Mouse (Mus musculus): Measurements from ENCODE around the gene Snx29. TPM values are rescaled to one million over a fixed set of nuclear protein-coding genes. Genes with fewer than 3 reads are reported as not detected.

The Snx29 gene
- total and polyA plus RNA-seq, 2 experiments from 2014 or later, result 8.2 to 18.7 TPM

DNA sequence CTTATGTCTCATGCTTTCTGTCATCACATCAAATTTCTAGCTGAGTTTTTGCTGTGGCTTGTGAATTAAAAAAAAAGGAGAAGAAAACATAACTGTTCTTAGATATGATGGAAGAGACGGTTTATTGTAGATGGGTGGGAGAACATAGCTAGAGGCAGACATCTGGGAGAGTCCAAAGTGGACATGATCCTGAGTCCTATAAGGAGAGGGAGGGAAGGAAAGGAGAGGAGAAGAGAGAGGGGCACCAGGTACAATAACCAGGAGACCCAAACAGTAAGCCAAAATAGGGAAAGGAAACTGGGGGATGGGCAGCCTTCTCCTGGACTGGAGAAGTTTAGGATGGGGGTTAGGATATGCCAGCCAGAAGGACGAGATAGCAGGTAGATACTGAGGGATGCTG, 239.0 kb downstream of the Snx29 start:
- Histone ChIP-seq H3K27me3 (ENCODE audit: insufficient read depth, low read length) (no peaks in the 10 kb centered on the region), H3K9ac (replicated peaks; ENCODE audit: low read length) (no peak overlapping the region), H3K36me3 (ENCODE audit: insufficient read depth, low read length) (no peaks in the 10 kb centered on the region), H3K4me1 (ENCODE audit: insufficient read depth, low read length) (peaks cover 5% of the 10 kb centered on the region; the same call in 1 of the 2 replicates), H3K4me3 (ENCODE audit: low read length) (no peak overlapping the region), H3K9me3 (ENCODE audit: low read length) (no peaks in the 10 kb centered on the region), H3K4me2 (ENCODE audit: low read depth, low read length) (no peak overlapping the region), H3K27ac (no peak overlapping the region)
- 94% methylated on average over 2 of the region's 2 CpGs for WGBS
- DNase-seq (ENCODE audit: low spot score) (no peak), ATAC-seq (no peak)
- TF ChIP-seq CTCF (IDR thresholded peaks at IDR 0.05; ENCODE audit: low read depth), result no peak

DNA sequence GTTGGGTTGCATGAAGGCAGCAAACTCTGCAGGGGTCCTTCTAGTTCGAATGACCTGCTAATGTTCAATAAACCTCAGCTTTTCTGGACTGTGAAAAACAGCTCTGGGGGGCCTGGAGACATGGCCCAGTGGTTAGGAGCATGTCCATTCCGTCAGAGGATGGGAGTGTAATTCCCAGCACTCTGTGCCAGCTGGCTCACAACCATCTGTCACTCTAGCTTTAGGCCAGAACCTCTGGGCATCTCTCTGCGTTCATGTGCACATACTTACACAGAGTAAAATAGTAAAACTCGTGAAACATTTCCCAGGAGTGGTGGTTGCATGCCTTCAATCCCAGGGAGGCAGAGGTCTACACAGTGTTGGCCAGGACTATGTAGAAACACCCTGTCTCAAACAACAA, 241.1 kb downstream of the Snx29 start:
- Histone ChIP-seq H3K4me2 (ENCODE audit: low read depth, low read length) (no peak overlapping the region), H3K9me3 (ENCODE audit: low read length) (no peaks in the 10 kb centered on the region), H3K9ac (replicated peaks; ENCODE audit: low read length) (no peak overlapping the region), H3K4me1 (ENCODE audit: insufficient read depth, low read length) (peaks cover 5% of the 10 kb centered on the region; the same call in 1 of the 2 replicates), H3K36me3 (ENCODE audit: insufficient read depth, low read length) (no peaks in the 10 kb centered on the region), H3K27ac (no peak overlapping the region), H3K27me3 (ENCODE audit: insufficient read depth, low read length) (no peaks in the 10 kb centered on the region), H3K4me3 (ENCODE audit: low read length) (no peak overlapping the region)
- TF ChIP-seq CTCF (IDR thresholded peaks at IDR 0.05; ENCODE audit: low read depth), result no peak
- DNase-seq (ENCODE audit: low spot score), result peak; percentile 46
- 22% methylated on average over 4 of the region's 4 CpGs for WGBS
- ATAC-seq, result peak; percentile 53

DNA sequence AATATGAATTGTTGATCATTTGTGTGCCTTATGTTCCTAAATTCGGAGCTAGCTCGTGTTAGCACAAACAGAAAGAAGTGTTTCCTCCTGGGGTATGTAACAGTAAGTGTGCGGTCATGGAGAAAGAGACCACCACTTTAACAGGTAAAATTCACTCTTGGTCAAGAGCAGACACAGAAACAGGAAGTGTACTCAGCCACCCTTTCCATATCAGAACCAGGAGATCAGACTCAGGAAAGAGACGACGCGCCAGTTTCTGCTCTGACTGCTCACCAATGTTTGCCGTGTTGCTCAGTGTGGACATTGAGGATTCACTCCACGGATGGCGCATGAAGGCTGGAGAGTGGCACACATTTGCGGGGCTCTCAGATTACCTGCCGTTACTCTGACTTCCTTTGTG, 242.4 kb downstream of the Snx29 start:
- no peaks in the 10 kb centered on the region for H3K36me3 ChIP-seq (ENCODE audit: insufficient read depth, low read length)
- no peak for TF ChIP-seq CTCF (IDR thresholded peaks at IDR 0.05; ENCODE audit: low read depth)
- H3K27ac ChIP-seq, result no peak overlapping the region
- no peak overlapping the region for H3K4me2 ChIP-seq (ENCODE audit: low read depth, low read length)
- ATAC-seq (no peak), DNase-seq (ENCODE audit: low spot score) (no peak)
- no peak overlapping the region for H3K9ac ChIP-seq (replicated peaks; ENCODE audit: low read length)
- no peaks in the 10 kb centered on the region for H3K9me3 ChIP-seq (ENCODE audit: low read length)
- no peaks in the 10 kb centered on the region for H3K27me3 ChIP-seq (ENCODE audit: insufficient read depth, low read length)
- no peak overlapping the region for H3K4me3 ChIP-seq (ENCODE audit: low read length)
- 85% methylated on average over 11 of the region's 11 CpGs for WGBS
- H3K4me1 ChIP-seq (ENCODE audit: insufficient read depth, low read length), result peaks cover 5% of the 10 kb centered on the region; the same call in 1 of the 2 replicates

DNA sequence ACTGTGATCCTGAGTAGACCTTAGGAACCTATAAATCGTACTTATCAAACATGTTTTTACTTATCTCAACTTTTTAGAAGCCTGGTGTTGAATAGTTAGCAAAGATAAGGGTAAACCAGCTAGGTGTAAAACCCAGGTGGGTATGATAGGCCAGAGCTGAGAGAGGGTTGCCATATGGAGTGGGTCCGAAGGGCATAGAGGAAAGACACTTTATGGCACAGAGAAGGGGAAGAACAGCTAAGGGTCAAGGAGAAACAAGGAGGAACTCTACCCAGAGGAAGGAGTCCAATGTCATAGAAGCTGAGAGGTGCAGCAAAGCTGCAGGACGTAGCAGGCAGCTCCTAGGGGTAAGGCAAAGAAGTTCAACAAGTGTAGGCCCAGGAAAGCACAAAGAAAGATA, 244.9 kb downstream of the Snx29 start:
- no peak overlapping the region for H3K4me3 ChIP-seq (ENCODE audit: low read length)
- DNase-seq (ENCODE audit: low spot score) (no peak), ATAC-seq (no peak)
- no peaks in the 10 kb centered on the region for H3K9me3 ChIP-seq (ENCODE audit: low read length)
- no peaks in the 10 kb centered on the region for H3K27me3 ChIP-seq (ENCODE audit: insufficient read depth, low read length)
- H3K4me1 ChIP-seq (ENCODE audit: insufficient read depth, low read length), result peaks cover 5% of the 10 kb centered on the region; the same call in 1 of the 2 replicates
- no peak overlapping the region for H3K4me2 ChIP-seq (ENCODE audit: low read depth, low read length)
- no peak overlapping the region for H3K27ac ChIP-seq
- 85% methylated on average over 3 of the region's 3 CpGs for WGBS
- no peak for TF ChIP-seq CTCF (IDR thresholded peaks at IDR 0.05; ENCODE audit: low read depth)
- no peaks in the 10 kb centered on the region for H3K36me3 ChIP-seq (ENCODE audit: insufficient read depth, low read length)
- H3K9ac ChIP-seq (replicated peaks; ENCODE audit: low read length), result no peak overlapping the region

DNA sequence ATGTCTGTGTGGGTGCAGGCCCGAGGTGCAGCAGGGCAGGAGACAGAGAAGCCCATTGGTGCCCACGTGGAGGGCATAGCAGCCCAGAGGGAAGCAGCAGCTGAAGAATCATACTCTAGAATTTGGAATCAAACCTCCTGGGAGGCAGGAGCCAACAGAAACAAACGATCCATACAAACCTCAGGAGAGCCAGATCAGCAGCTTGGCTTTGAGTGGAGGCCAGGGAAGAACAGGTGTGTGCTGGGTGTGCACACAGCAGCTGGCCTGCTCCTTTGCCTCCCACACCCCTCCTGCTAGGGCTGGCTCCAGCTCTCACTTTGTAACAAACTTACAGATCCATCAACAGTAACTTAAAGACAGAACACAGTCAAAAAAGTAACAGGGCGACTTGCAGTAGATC, 245.4 kb downstream of the Snx29 start:
- Histone ChIP-seq H3K27ac (no peak overlapping the region), H3K4me3 (ENCODE audit: low read length) (no peak overlapping the region), H3K4me2 (ENCODE audit: low read depth, low read length) (no peak overlapping the region), H3K4me1 (ENCODE audit: insufficient read depth, low read length) (peaks cover 5% of the 10 kb centered on the region; the same call in 1 of the 2 replicates), H3K36me3 (ENCODE audit: insufficient read depth, low read length) (no peaks in the 10 kb centered on the region), H3K27me3 (ENCODE audit: insufficient read depth, low read length) (no peaks in the 10 kb centered on the region), H3K9ac (replicated peaks; ENCODE audit: low read length) (no peak overlapping the region), H3K9me3 (ENCODE audit: low read length) (no peaks in the 10 kb centered on the region)
- ATAC-seq (no peak), DNase-seq (ENCODE audit: low spot score) (no peak)
- no peak for TF ChIP-seq CTCF (IDR thresholded peaks at IDR 0.05; ENCODE audit: low read depth)
- WGBS, result 54% methylated on average over 4 of the region's 4 CpGs

DNA sequence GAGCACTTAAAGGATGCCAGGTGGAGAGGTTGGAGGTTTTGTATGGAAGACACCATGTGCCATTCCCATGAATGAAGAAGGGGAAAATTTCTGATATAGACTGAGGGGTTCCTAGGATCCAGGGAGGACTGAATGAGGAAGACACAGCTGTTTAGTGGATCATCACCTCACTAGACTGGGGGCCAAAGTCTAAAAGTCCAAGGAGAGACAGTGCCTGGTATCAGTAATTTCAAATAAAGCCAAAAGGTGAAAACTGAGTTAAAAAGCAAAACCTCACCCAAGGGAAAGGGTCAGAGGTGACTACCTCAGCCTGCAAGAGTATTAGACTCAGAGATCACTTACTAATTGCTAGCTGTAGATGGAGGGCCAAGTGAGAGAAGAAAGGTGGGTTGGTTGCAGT, 245.9 kb downstream of the Snx29 start:
- Histone ChIP-seq H3K9me3 (ENCODE audit: low read length) (no peaks in the 10 kb centered on the region), H3K27me3 (ENCODE audit: insufficient read depth, low read length) (no peaks in the 10 kb centered on the region), H3K27ac (no peak overlapping the region), H3K36me3 (ENCODE audit: insufficient read depth, low read length) (no peaks in the 10 kb centered on the region), H3K4me1 (ENCODE audit: insufficient read depth, low read length) (peaks cover 5% of the 10 kb centered on the region; the same call in 1 of the 2 replicates), H3K9ac (replicated peaks; ENCODE audit: low read length) (no peak overlapping the region), H3K4me3 (ENCODE audit: low read length) (no peak overlapping the region), H3K4me2 (ENCODE audit: low read depth, low read length) (no peak overlapping the region)
- no peak for TF ChIP-seq CTCF (IDR thresholded peaks at IDR 0.05; ENCODE audit: low read depth)
- ATAC-seq (no peak), DNase-seq (ENCODE audit: low spot score) (no peak)

DNA sequence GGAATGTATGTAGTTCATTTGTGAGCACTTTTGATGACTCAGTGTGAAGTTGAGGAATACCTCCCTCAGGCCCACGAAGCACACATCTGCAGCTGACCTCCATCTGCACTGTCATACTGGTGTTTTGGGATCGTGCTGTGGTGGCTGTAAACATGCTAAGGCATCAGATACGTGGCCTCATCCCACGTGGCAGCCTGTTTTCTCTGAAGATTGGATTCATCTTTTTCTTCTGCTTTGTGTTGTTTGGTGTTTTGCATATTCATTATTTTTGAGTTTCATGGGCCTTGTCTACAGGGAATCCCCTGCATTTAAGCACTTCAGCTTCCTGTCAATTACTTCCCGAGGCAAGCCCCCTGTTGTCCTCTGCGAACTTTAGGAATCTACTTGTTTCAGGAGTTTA, 246.4 kb downstream of the Snx29 start:
- ATAC-seq (no peak), DNase-seq (ENCODE audit: low spot score) (no peak)
- no peaks in the 10 kb centered on the region for H3K36me3 ChIP-seq (ENCODE audit: insufficient read depth, low read length)
- no peak overlapping the region for H3K4me3 ChIP-seq (ENCODE audit: low read length)
- no peaks in the 10 kb centered on the region for H3K27me3 ChIP-seq (ENCODE audit: insufficient read depth, low read length)
- H3K9ac ChIP-seq (replicated peaks; ENCODE audit: low read length), result no peak overlapping the region
- no peak overlapping the region for H3K4me2 ChIP-seq (ENCODE audit: low read depth, low read length)
- 61% methylated on average over 6 of the region's 6 CpGs for WGBS
- peaks cover under 1% of the 10 kb centered on the region; the same call in 1 of the 2 replicates for H3K4me1 ChIP-seq (ENCODE audit: insufficient read depth, low read length)
- no peaks in the 10 kb centered on the region for H3K9me3 ChIP-seq (ENCODE audit: low read length)
- no peak for TF ChIP-seq CTCF (IDR thresholded peaks at IDR 0.05; ENCODE audit: low read depth)
- no peak overlapping the region for H3K27ac ChIP-seq
